Mouse (Mus musculus) heart, adult 2 months (tissue): Measurements from ENCODE around the gene Rsph3b.

Experiments
- CTCF ChIP-seq: fragments of 200-600 bp; IDR thresholded peaks from 2 replicates; pipeline ENCODE4 v1.8.1; 2022; ENCODE audit warnings: antibody characterized with exemption, mild to moderate bottlenecking, moderate library complexity
- POLR2A ChIP-seq: fragments of 200-500 bp; IDR thresholded peaks from 2 replicates; pipeline ENCODE4 v1.6.1; 2011; ENCODE audit warnings: mild to moderate bottlenecking, low read depth, low read length, control low read depth; ENCODE audit not compliant: insufficient read depth

GRCm38 (mm10) chr17:6864869-6865268 is 83.6 kb downstream of the Rsph3b start:
- TF ChIP-seq CTCF (no peak), POLR2A (no peak)
